ENCODE assay signal across 8 mouse cellular contexts in the genomic region with DNA sequence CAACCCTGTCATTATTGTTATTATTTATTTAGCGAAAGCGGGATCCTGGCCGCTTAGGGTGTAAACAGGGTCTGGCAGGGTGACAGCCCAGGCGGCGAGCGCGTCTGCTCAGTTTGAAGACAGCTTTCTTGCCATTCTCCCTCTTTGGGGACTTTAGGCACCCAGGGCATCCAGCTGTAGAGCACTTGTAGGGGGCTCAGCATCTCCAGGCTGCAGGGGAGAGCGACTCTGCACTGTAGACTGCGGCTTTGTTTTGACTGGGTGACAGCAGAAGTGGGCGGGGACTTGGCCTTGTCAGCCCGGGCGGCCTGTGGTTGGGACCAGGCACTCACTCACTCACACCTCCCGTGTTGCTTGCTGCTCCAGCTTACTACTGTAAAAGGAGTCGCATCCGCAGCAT. TPM values are rescaled to one million over a fixed set of nuclear protein-coding genes. Genes with fewer than 3 reads are reported as not detected.
A peak's percentile ranks its signal among the peaks of the same experiment; 100 is the strongest.
DNase-seq lines count a peak whose midpoint lies in the region; ATAC-seq lines count a peak whose summit lies in the region.

No protein-coding gene starts in this region.

- no peaks in the 10 kb centered on the region for H3K27me3 ChIP-seq in hindbrain, embryonic 15.5 days

- peak overlapping the region; percentile 93 for H3K4me3 ChIP-seq in hindbrain, embryonic 15.5 days

- H3K9ac ChIP-seq in hindbrain, embryonic 15.5 days: peak overlapping the region; percentile 86

- peak; percentile 90 for DNase-seq in ZHBTc4 (ENCODE audit: low read depth, low spot score)
- peak; percentile 89 to 92 for DNase-seq in cerebellum, postnatal 25 days
- DNase-seq in gastrocnemius, adult 18-20 months (ENCODE audit: low spot score): peak; percentile 82
- peak; percentile 45 to 47 for DNase-seq in left cerebral cortex, postnatal 25 days (ENCODE audit: low spot score in 2 of 2)
- DNase-seq in mesoderm, embryonic 11.5 days (ENCODE audit: low read depth, low spot score): peak; percentile 70
- peak; percentile 19 to 39 for DNase-seq in right cerebral cortex, postnatal 36 days (ENCODE audit: low spot score in 2 of 2)
- DNase-seq in urinary bladder, postnatal 4 days (ENCODE audit: low spot score in 2 of 2): peak; percentile 64 to 76

- peak overlapping the region; percentile 97 for H3K27ac ChIP-seq in hindbrain, embryonic 15.5 days (replicated peaks)

- ATAC-seq in hindbrain, embryonic 15.5 days (ENCODE audit: low FRiP score, low read depth): peak; percentile 92

- H3K4me2 ChIP-seq in hindbrain, embryonic 15.5 days: peak overlapping the region; percentile 93

- peaks cover 31% of the 10 kb centered on the region for H3K4me1 ChIP-seq in hindbrain, embryonic 15.5 days (replicated peaks)

- no peaks in the 10 kb centered on the region for H3K36me3 ChIP-seq in hindbrain, embryonic 15.5 days

- under 1% methylated on average over 15 of the region's 15 CpGs for WGBS in hindbrain, embryonic 15.5 days

- H3K9me3 ChIP-seq in hindbrain, embryonic 15.5 days: no peaks in the 10 kb centered on the region

- intact Hi-C loops in left cerebral cortex, postnatal 25 days (cut with DNase I): loop anchor here (5.0 kb wide), 2 partner anchors 56 to 89 kb away; no protein-coding TSS in a partner anchor

RNA-seq across cellular contexts. Expression of a gene that starts 1.5 kb away (rescaled TPM):
- total RNA-seq in gastrocnemius, adult 18-20 months (2021): 10 to 100 TPM; 61.9 to 63.8 TPM
- polyA plus RNA-seq in hindbrain, embryonic 15.5 days (2015; fragmentation: Nextera tagmentation; extraction: Ambion mirVana): 5.7 and 6.3 TPM in 2 replicates
- 10 to 100 TPM; 15.5 to 22.0 TPM for total RNA-seq in left cerebral cortex, postnatal 25 days (2021)

RNA-seq across cellular contexts. Expression of a gene that starts 28.9 kb away (rescaled TPM):
- total RNA-seq in gastrocnemius, adult 18-20 months (2021): not detected
- 0.26 and 0.35 TPM in 2 replicates for polyA plus RNA-seq in hindbrain, embryonic 15.5 days (2015; fragmentation: Nextera tagmentation; extraction: Ambion mirVana)
- not detected for total RNA-seq in left cerebral cortex, postnatal 25 days (2021)

Comparison
In these comparisons a context has a peak if more than half of its experiments do, and no peak if none do; other contexts are left out.
1. Peak in every context shown above with its lines: DNase-seq, ATAC-seq, H3K4me3 ChIP-seq and H3K27ac ChIP-seq.
2. DNase-seq: peak in every context shown above with its lines; median percentile 90 in cerebellum, postnatal 25 days; 90 in ZHBTc4; 82 in gastrocnemius, adult 18-20 months; 70 in mesoderm, embryonic 11.5 days; 70 in urinary bladder, postnatal 4 days; 46 in left cerebral cortex, postnatal 25 days; 29 in right cerebral cortex, postnatal 36 days.